Mouse (Mus musculus) neural tube, embryonic 12.5 days (tissue): ENCODE results near the gene Cfl2. TPM values are rescaled to one million over a fixed set of nuclear protein-coding genes. Genes with fewer than 3 reads are reported as not detected.
"Not testable (repeated sequence)": the region's sequence is repeated elsewhere in the genome, so short reads cannot be mapped to it uniquely, and the experiment has no call there.

Experiments
- ATAC-seq: fragments of 200-750 bp; cut with Nextera tagmentation; 2 replicates; pipeline ENCODE4 v1.8.0; 2017; ENCODE audit warnings: low read depth, mild to moderate bottlenecking, moderate TSS enrichment, moderate library complexity; ENCODE audit not compliant: low FRiP score
- H3K27ac ChIP-seq: fragments of 300-500 bp; sonication (generic); 2 replicates; pipeline ENCODE4 v1.5.1; 2016
- H3K27me3 ChIP-seq: fragments of 300-500 bp; sonication (generic); replicated peaks from 2 replicates; pipeline ENCODE4 v1.6.1; 2016; ENCODE audit warnings: mild to moderate bottlenecking
- H3K36me3 ChIP-seq: fragments of 300-500 bp; sonication (generic); 2 replicates; pipeline ENCODE4 v1.6.1; 2016; ENCODE audit warnings: mild to moderate bottlenecking
- H3K4me1 ChIP-seq: fragments of 300-500 bp; sonication (generic); 2 replicates; pipeline ENCODE4 v1.6.1; 2016
- H3K4me2 ChIP-seq: fragments of 300-500 bp; sonication (generic); replicated peaks from 2 replicates; pipeline ENCODE4 v1.6.1; 2016; ENCODE audit warnings: mild to moderate bottlenecking
- H3K4me3 ChIP-seq: fragments of 300-500 bp; sonication (generic); 2 replicates; pipeline ENCODE4 v1.5.1; 2016
- H3K9ac ChIP-seq: fragments of 300-500 bp; sonication (generic); 2 replicates; pipeline ENCODE4 v1.6.1; 2016; ENCODE audit warnings: mild to moderate bottlenecking
- H3K9me3 ChIP-seq: fragments of 300-500 bp; sonication (generic); 2 replicates; pipeline ENCODE4 v1.6.1; 2016; ENCODE audit warnings: mild to moderate bottlenecking
- WGBS: fragments of 180-500 bp; shearing (Covaris S2); methylation state at CpG from one replicate; pipeline ENCODE4 v1.1.7; 2016; 5-methylcytosine and 5-hydroxymethylcytosine counted together
- polyA plus RNA-seq: library from polyadenylated mRNA; unstranded; fragments of >200 nt; fragmentation: Nextera tagmentation; extraction: Ambion mirVana; gene quantifications from 2 replicates; pipeline ENCODE4 v1.2.1, GENCODE M21; 2016

The Cfl2 gene
- polyA plus RNA-seq, 1 experiment from 2014 or later = 337 TPM

DNA sequence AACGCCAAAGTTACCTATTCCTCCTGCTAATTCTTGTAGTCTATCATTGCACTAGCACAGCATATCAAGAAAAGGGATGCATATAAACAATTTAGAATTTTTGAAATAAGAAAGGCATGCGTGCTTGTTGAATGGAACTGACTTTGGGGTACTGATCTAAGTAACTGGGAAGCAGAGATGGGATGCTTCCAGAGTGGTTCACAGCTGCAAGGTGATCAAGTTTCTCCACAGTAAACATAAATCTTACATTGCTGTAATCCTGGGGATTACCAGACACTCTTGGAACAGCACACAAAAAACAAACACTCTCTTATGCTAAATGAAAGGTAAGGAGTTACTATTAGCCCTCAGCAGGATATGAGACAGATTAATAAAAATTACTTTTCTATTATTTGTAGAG lies 12.1 kb downstream of the Cfl2 start:
- Histone ChIP-seq H3K9me3 (no peaks in the 10 kb centered on the region), H3K4me1 (no peaks in the 10 kb centered on the region), H3K27ac (no peak overlapping the region), H3K4me3 (no peak overlapping the region), H3K9ac (no peak overlapping the region), H3K4me2 (no peak overlapping the region), H3K27me3 (no peaks in the 10 kb centered on the region), H3K36me3 (peaks cover 4% of the 10 kb centered on the region; the same call in 1 of the 2 replicates)
- ATAC-seq = no peak
- 91% methylated on average over 2 of the region's 2 CpGs for WGBS

DNA sequence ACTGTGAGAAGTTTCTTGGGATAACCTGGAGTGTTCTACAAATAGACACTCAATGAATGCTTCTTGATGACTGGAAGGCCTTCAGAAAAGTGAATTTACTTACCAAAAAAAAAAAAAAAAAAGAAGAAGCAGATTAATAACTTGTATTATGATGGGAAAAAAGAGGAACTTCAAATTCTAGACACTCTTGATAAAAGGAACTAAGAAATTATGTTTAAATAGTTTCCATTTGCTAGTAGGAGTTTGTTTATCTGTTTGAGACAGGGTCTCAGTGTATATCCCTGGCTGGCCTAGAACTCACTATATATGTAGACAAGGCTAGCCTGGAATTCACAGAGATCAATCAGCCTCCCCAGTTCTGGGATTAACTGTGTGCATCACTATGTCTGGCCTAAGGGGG lies 18.3 kb downstream of the Cfl2 start:
- Histone ChIP-seq H3K4me1 (no peaks in the 10 kb centered on the region), H3K4me3 (no peak overlapping the region), H3K4me2 (no peak overlapping the region), H3K27me3 (no peaks in the 10 kb centered on the region), H3K9me3 (no peaks in the 10 kb centered on the region), H3K36me3 (no peaks in the 10 kb centered on the region), H3K9ac (no peak overlapping the region), H3K27ac (no peak overlapping the region)
- no peak for ATAC-seq

DNA sequence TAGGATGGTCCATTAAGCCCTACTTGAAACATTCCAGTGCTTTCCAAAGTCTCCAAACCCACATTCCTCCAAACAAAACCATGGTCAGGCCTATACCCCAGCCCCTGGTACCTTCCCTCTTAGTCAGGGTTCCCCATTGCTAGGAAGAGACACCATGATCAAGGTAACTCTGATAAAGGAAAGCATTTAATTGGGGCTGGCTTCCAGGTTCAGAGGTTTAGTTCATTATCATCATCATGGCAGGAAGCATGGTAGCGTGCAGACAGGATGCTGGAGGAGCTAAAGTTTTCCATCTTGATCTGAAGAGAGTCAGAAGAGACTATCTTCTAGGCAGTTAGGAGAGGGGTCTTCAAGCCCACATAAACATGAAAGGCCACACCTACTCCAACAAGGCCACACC lies 21.1 kb downstream of the Cfl2 start:
- Histone ChIP-seq H3K36me3 (no peaks in the 10 kb centered on the region), H3K9me3 (no peaks in the 10 kb centered on the region), H3K4me2 (no peak overlapping the region), H3K27me3 (no peaks in the 10 kb centered on the region), H3K27ac (no peak overlapping the region), H3K4me1 (no peaks in the 10 kb centered on the region), H3K9ac (no peak overlapping the region), H3K4me3 (no peak overlapping the region)
- no peak for ATAC-seq
- WGBS = 95% methylated on average over 1 of the region's 1 CpGs

DNA sequence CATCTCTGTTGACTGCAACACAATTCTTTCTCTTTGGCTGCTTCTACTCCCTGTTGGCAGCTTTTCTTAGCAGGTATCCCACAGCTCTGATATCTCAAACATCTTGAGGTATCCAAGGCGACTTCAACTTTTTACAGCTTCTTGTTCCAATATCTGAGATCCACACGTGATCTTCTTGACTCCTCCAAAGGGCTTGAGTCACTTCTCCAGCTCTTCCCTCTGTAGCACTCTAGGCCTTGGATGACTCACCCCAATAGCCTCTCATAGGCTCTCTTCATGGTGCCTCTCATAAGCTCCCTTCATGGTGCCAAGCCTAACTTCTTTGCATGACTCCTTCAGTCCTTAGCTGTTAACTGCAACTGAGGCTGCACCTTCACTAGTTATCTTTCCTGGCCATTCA lies 22.9 kb downstream of the Cfl2 start:
- Histone ChIP-seq H3K4me2 (no peak overlapping the region), H3K27me3 (no peaks in the 10 kb centered on the region), H3K4me1 (peaks cover 4% of the 10 kb centered on the region), H3K9ac (no peak overlapping the region), H3K4me3 (no peak overlapping the region), H3K36me3 (no peaks in the 10 kb centered on the region), H3K27ac (no peak overlapping the region), H3K9me3 (no peaks in the 10 kb centered on the region)
- 83% methylated on average over 2 of the region's 2 CpGs for WGBS
- no peak for ATAC-seq

DNA sequence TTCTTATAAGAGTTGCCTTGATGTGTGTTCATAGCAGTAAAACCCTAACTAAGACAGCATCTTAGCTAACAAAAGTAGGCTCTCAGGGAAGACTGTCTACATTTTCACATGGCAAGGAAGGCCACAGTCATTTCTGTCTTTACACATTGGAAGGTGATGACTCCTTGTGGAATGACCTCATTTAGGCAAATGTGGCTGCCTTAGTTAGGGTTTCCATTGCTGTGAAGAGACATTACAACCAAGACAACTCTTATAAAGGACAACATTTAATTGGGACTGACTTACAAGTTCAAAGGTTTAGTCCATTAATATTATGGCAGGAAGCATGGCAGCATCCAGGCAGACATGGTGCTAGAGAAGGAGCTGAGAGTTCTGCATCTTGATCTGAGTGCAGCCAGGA lies 23.7 kb downstream of the Cfl2 start:
- no peaks in the 10 kb centered on the region for H3K9me3 ChIP-seq
- H3K27ac ChIP-seq = no peak overlapping the region
- no peak overlapping the region for H3K9ac ChIP-seq
- H3K4me3 ChIP-seq = no peak overlapping the region
- H3K36me3 ChIP-seq = no peaks in the 10 kb centered on the region
- H3K4me1 ChIP-seq = peaks cover 5% of the 10 kb centered on the region
- no peaks in the 10 kb centered on the region for H3K27me3 ChIP-seq
- no peak overlapping the region for H3K4me2 ChIP-seq
- ATAC-seq = no peak

DNA sequence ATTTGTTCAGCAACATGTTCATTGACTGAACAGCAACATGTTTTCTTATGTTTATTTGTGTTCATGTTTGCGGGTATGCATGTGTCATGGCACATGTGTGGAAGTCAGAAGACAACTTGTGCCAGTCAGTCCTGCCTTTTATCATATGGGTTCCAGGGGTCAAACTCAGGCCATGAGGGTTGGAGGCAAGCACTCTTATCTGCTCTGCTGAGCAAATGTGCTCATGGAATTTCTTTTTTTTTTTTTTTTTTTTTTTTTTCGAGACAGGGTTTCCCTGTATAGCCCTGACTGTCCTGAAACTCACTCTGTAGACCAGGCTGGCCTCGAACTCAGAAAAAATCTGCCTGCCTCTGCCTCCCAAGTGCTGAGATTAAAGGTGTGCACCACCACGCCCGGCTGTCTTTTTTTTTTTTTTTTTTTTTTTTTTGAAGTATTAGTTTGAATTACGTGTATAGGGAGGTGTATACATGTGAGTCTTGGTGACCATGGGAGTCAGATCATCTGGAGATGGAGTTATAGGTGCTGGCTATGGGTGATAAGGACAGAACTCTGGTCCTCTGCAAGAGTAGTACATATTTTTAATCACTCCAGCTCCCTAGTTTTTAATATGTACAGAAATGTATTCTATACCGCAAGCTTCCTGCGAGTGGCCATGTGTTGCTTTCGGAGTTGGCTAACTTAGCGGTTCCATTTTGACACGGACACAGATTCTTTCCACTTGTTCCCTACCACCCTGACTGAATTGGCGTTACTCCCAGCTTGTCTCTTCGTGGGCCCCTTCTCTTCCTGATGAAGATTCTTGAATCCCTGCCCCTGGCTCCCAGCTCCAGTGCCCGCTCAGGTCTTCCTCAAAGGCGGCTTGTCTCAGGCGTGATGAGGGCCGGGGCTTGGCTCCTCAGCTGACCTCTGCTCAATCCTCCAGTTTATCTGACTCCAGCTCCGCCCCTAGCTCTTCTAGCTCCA lies 26.8 kb downstream of the Cfl2 start:
- Histone ChIP-seq H3K36me3 (no peaks in the 10 kb centered on the region), H3K9me3 (no peaks in the 10 kb centered on the region), H3K4me3 (no peak overlapping the region), H3K27ac (no peak overlapping the region), H3K9ac (no peak overlapping the region), H3K27me3 (no peaks in the 10 kb centered on the region), H3K4me1 (peaks cover 5% of the 10 kb centered on the region), H3K4me2 (no peak overlapping the region)
- no peak for ATAC-seq
- WGBS = 84% methylated on average over 18 of the region's 18 CpGs

DNA sequence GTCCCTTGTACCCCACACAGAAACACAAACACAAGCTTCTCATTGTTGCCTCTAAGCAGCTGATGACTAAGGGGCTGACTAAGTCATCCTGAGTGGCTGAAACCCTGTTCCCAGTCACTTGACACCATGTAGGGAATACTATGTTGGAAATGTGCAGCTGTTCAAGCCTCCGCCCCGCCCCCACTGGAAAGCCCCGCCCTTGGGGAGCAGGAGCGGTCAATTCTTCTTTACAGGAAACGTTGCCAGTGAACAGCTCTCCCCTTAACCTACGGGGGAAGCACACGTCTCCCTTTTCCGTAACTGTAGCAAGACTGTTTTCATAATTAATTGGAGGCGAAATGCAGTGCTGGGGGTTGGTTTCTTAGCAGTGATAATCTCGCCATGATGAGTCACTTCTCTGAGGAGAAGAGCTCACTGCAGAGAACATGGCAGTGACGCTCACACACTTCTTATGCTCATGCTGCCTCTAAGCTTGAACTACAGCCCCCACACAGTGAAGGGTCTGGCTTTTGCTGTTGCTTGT lies 27.7 kb downstream of the Cfl2 start:
- Histone ChIP-seq H3K36me3 (no peaks in the 10 kb centered on the region), H3K4me1 (peaks cover 5% of the 10 kb centered on the region), H3K27me3 (no peaks in the 10 kb centered on the region), H3K9ac (peak overlapping the region; percentile 36; the same call in 1 of the 2 replicates), H3K9me3 (no peaks in the 10 kb centered on the region), H3K27ac (no peak overlapping the region; the same call in 1 of the 2 replicates), H3K4me3 (peak overlapping the region; percentile 21; the same call in 1 of the 2 replicates), H3K4me2 (peak overlapping the region; percentile 44)
- 17% methylated on average over 11 of the region's 11 CpGs for WGBS
- peak; percentile 78 for ATAC-seq

- ATAC-seq = no peak
- 72% methylated on average over 9 of the region's 9 CpGs for WGBS
- Histone ChIP-seq H3K27ac (0 out of 2 replicates have a peak overlapping the region, but pooled peaks have one; percentile 5), H3K4me3 (no peak overlapping the region), H3K4me2 (no peak overlapping the region), H3K4me1 (peaks cover 5% of the 10 kb centered on the region), H3K9ac (no peak overlapping the region), H3K36me3 (no peaks in the 10 kb centered on the region), H3K27me3 (no peaks in the 10 kb centered on the region), H3K9me3 (no peaks in the 10 kb centered on the region)
Observed at GRCm38 (mm10) chr12:54833856-54834399, 28.7 kb downstream of the Cfl2 start.

- H3K27me3 ChIP-seq, H3K36me3 ChIP-seq, ATAC-seq, H3K9me3 ChIP-seq, H3K4me1 ChIP-seq, H3K4me2 ChIP-seq, H3K27ac ChIP-seq, H3K4me3 ChIP-seq, H3K9ac ChIP-seq: not testable (repeated sequence)
- 85% methylated on average over 1 of the region's 1 CpGs for WGBS
Observed at GRCm38 (mm10) chr12:54831927-54832326, 30.8 kb downstream of the Cfl2 start.

GRCm38 (mm10) chr12:54830574-54830973 lies 32.1 kb downstream of the Cfl2 start:
- Histone ChIP-seq H3K9me3 (no peaks in the 10 kb centered on the region), H3K27ac (no peak overlapping the region), H3K9ac (no peak overlapping the region), H3K4me2 (no peak overlapping the region), H3K4me1 (peaks cover 5% of the 10 kb centered on the region), H3K36me3 (no peaks in the 10 kb centered on the region), H3K4me3 (no peak overlapping the region), H3K27me3 (no peaks in the 10 kb centered on the region)
- peak; percentile 74 for ATAC-seq
- WGBS = 15% methylated on average over 6 of the region's 6 CpGs

DNA sequence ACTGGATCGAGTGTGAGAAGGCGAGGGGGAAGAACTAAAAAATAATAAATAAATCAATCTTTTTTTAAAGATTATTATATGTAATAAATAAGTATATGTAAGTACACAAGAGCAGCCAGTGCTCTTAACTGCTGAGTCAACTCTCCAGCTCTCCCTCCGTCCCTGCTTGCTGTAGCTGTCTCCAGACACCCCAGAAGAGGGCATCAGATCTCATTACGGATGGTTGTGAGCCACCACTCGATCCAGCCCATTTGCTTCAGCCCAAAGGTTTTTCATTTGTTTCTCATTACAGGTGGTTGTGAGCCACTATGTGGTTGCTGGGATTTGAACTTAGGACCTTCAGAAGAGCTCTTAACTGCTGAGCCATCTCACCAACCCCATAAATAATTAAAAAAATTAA lies 32.8 kb downstream of the Cfl2 start:
- WGBS = 56% methylated on average over 5 of the region's 5 CpGs
- Histone ChIP-seq H3K4me3 (no peak overlapping the region), H3K9ac (no peak overlapping the region), H3K9me3 (no peaks in the 10 kb centered on the region), H3K4me2 (no peak overlapping the region), H3K27me3 (no peaks in the 10 kb centered on the region), H3K27ac (no peak overlapping the region), H3K4me1 (peaks cover 2% of the 10 kb centered on the region), H3K36me3 (no peaks in the 10 kb centered on the region)
- ATAC-seq = no peak

GRCm38 (mm10) chr12:54828043-54828442 lies 34.6 kb downstream of the Cfl2 start:
- ATAC-seq = no peak

More at GRCm38 (mm10) chr12:54828043-54828442, 34.6 kb downstream of the Cfl2 start:
- Histone ChIP-seq H3K4me3 (no peak overlapping the region), H3K4me2 (no peak overlapping the region), H3K36me3 (no peaks in the 10 kb centered on the region), H3K9ac (no peak overlapping the region), H3K4me1 (no peaks in the 10 kb centered on the region), H3K27me3 (no peaks in the 10 kb centered on the region), H3K9me3 (no peaks in the 10 kb centered on the region), H3K27ac (no peak overlapping the region)
- 67% methylated on average over 1 of the region's 1 CpGs for WGBS
